Mouse (Mus musculus): Measurements from ENCODE around the gene Olfr656. TPM values are rescaled to one million over a fixed set of nuclear protein-coding genes. Genes with fewer than 3 reads are reported as not detected.

Gene Olfr656
- polyA plus RNA-seq (2017; shearing (Covaris generic)): not detected

DNA sequence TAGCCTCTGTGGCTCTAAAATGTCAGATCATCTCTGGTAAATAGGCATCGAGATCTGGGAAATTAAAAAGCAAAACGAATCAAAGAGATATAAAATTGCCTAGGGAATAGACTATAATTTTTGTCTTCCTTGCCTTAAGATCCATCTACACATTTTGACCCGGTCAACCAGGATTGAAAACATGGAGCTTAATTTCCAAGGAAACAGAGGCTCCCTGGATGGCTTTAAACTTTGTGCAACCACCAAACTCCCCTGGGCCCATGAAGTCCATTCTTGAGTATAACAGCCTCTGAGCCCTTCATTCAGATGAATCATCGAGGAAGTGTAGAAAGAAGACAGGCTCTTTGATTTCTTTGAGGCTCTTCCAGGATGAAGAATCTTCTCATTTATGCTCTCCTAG, at the start of gene Olfr656:
TSS of gene Olfr656 (plus strand) at position 301 of the 400 bp plus-strand sequence.

DNA sequence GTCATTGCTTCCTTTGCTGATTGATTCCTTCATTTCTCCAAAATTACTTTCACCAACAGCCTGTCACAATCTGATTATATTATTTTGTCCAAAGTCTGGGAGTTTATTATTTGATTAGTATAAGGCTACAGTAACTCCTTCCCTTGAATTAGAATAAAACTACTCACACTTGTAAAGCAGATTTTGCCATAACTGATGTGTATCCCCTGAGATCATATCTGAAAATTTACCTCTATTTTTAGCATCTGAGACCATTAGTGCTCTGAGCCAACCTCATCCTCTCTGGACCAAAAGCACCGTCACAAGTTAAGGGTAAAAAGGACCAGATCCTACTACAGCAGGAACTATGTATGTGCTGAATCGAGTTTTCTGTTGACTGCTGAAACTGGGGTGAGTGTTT, 36.7 kb upstream of the Olfr656 start, which contains the start of gene Olfr653:
TSS of gene Olfr653 (plus strand) at position 301 of the 400 bp plus-strand sequence.

DNA sequence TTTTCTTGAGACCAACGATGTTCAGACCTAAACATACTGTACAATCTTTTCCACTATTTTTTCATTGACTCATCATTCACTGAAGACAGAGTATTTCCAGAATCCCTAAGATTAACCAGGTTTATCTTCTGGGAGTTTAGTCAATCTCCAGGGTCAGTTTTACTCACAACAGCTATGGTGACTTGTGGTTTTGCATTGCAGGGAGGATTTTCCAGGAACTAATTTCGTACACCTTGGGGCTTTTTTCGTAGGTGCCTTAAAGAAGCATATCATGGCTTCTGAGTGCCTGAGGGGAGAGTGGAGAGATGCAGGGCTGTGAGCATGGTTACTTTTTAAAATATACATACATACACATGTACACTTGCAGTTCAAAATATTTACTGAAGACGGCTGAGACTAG, 27.0 kb upstream of the Olfr656 start, which contains the start of gene Olfr654:
TSS of gene Olfr654 (plus strand) at position 301 of the 400 bp plus-strand sequence.

DNA sequence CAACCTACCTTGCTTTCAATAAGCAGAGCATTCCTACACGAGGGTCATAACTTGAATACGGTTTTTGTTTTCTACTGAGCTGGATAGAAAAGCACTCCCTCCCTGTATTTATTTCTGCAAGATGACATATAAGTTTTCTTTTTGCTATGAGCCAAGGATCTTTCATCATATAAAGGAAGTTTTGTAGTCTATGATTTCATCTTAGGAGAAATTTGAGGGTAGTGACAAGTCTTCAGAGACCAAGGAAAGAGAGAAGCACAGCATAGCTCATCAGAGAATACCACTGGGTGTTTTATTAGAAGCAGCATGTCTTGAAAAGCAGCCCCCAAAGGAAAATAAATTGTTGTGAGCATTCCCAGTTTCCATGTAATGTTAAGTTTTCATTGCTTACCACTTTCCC, 12.1 kb upstream of the Olfr656 start, which contains the start of gene Olfr655:
TSS of gene Olfr655 (minus strand) at position 101 of the 400 bp plus-strand sequence.

DNA sequence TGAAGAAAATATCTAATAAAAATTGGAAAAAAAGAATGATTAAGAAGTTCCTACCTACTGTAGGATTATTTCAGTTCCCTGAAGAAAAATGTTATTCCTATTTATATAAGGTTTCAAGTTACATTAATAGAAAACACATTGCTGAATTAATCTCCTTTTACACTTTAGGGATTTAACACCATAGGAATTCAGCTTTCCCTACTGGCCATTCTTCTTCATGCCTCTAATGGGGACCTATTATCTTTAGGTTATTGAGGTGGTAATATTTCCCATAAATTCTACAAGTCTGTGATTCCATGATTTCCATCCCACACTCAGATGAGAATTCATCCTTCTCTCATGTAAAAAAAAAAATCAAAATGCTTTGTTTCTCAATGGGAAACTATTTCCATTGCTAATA, 10.7 kb downstream of the Olfr656 start, which contains the start of gene Olfr657:
TSS of gene Olfr657 (plus strand) at position 301 of the 400 bp plus-strand sequence.

DNA sequence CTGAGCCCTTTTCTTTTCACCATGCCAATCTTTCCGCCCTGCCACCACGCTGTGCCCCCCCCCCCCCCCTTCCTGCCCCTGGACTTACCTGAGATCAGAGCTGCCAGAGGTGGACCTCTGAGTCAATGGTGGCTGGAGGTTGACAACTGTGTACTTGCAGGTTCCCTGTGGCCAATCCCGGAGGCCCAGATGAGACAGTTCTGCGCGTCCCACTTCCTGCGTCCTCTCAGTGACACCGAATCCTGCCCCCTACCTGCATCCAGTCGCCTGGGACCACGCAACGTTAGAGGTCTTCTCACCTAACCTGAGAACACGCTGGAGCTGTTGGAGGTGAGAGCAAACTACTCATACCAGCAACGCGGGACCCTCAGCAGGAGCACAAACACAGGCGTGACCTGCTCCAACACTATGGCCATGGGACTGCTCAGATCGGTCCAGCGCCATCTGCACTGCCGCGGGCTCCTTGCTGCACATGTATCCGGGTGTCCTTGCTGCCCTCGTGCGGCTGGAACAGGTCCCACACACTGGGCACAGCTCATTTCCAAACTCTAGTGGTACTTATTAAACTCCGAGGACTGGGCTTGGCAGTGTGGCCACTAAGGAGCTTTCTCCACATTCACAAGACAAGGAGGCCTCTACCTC, 33.2 kb downstream of the Olfr656 start, which contains the start of gene Olfr658:
TSS of gene Olfr658 (minus strand) at position 465 of the 642 bp plus-strand sequence.

DNA sequence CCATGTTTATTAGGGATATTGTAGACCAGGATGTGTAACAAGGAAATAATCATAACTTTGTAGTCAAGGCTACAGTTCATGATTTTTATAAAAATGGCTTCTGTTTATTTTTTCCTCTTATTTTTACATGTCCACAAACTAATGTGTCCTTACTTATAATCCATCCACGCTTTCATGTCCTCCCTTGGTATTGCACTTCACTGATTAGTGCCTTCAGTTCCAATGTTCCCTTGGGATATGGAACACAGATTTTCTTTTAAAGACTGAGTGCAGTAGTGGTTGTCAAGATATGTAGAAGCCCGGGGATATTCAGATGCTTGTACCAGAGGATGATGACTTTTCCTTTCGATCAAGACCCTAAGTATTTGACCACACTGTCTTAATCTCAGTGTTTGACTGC, 52.7 kb downstream of the Olfr656 start, which contains the start of gene Olfr659:
TSS of gene Olfr659 (plus strand) at position 301 of the 400 bp plus-strand sequence.

Other genes starting within 250 kb of the Olfr656 start
- 0.46 TPM for gene Trim30b, start 244.1 kb upstream of the Olfr656 start, polyA plus RNA-seq (2017; shearing (Covaris generic))
- gene Trim30c, start 213.1 kb upstream of the Olfr656 start, polyA plus RNA-seq (2017; shearing (Covaris generic)): 3.5 TPM
- gene Trim30a, start 148.8 kb upstream of the Olfr656 start, polyA plus RNA-seq (2017; shearing (Covaris generic)): 51.2 TPM
- gene Trim30d, start 106.1 kb upstream of the Olfr656 start, polyA plus RNA-seq (2017; shearing (Covaris generic)): 15.0 TPM
- gene Olfr651, start 63.8 kb upstream of the Olfr656 start, polyA plus RNA-seq (2017; shearing (Covaris generic)): not detected
- 0.20 TPM for gene Olfr652, start 53.1 kb upstream of the Olfr656 start, polyA plus RNA-seq (2017; shearing (Covaris generic))
- gene Olfr653, start 36.6 kb upstream of the Olfr656 start, polyA plus RNA-seq (2017; shearing (Covaris generic)): not detected
- not detected for gene Olfr654, start 26.9 kb upstream of the Olfr656 start, polyA plus RNA-seq (2017; shearing (Covaris generic))
- gene Olfr655, start 12.2 kb upstream of the Olfr656 start, polyA plus RNA-seq (2017; shearing (Covaris generic)): not detected
- gene Olfr657, start 10.8 kb downstream of the Olfr656 start, polyA plus RNA-seq (2017; shearing (Covaris generic)): 0.26 TPM
- 0.22 TPM for gene Olfr658, start 33.4 kb downstream of the Olfr656 start, polyA plus RNA-seq (2017; shearing (Covaris generic))
- 0.30 TPM for gene Olfr659, start 52.8 kb downstream of the Olfr656 start, polyA plus RNA-seq (2017; shearing (Covaris generic))
- gene Olfr661, start 72.5 kb downstream of the Olfr656 start, polyA plus RNA-seq (2017; shearing (Covaris generic)): not detected
- gene Usp17le, start 163.5 kb downstream of the Olfr656 start, polyA plus RNA-seq (2017; shearing (Covaris generic)): not detected
- not detected for gene Usp17lb, start 228.6 kb downstream of the Olfr656 start, polyA plus RNA-seq (2017; shearing (Covaris generic))
- not detected for gene Usp17la, start 243.1 kb downstream of the Olfr656 start, polyA plus RNA-seq (2017; shearing (Covaris generic))

All from effector memory CD4-positive, alpha-beta T cell, adult 7 months (primary cell).